Mouse (Mus musculus): ENCODE measurements at regions not wholly inside any gene's neighbourhood (a gene's known extent, or its start where the extent isn't known, plus 50 kb on each side); places are given as distances from the start of the nearest gene placed in this dataset.

GRCm38 (mm10) chr14:99749308-99750305 lies 451.1 kb downstream of the Klf5 start:
- Histone ChIP-seq H3K9ac (ENCODE audit: low read depth, low read length) (no peak overlapping the region), H3K27me3 (replicated peaks; ENCODE audit: control insufficient read depth, insufficient read depth, low read length) (no peaks in the 10 kb centered on the region), H3K4me3 (ENCODE audit: low read depth, low read length) (no peak overlapping the region), H3K4me1 (replicated peaks; ENCODE audit: control insufficient read depth, insufficient read depth, low read length) (no peaks in the 10 kb centered on the region), H3K27ac (ENCODE audit: low read depth, low read length) (no peak overlapping the region), H3K4me2 (replicated peaks; ENCODE audit: low read depth) (no peak overlapping the region), H3K9me3 (ENCODE audit: control insufficient read depth) (no peaks in the 10 kb centered on the region), H3K36me3 (ENCODE audit: control insufficient read depth, insufficient read depth) (no peaks in the 10 kb centered on the region)
- ATAC-seq = no peak
- TF ChIP-seq CTCF (IDR thresholded peaks at IDR 0.05; ENCODE audit: low read depth) = no peak
- 78% methylated on average over 12 of the region's 12 CpGs for WGBS

GRCm38 (mm10) chr14:99758045-99758444 lies 459.6 kb downstream of the Klf5 start:
- no peak for ATAC-seq
- WGBS = 51% methylated on average over 5 of the region's 5 CpGs
- H3K4me2 ChIP-seq (replicated peaks; ENCODE audit: low read depth) = no peak overlapping the region
- H3K27ac ChIP-seq (ENCODE audit: low read depth, low read length) = no peak overlapping the region
- H3K36me3 ChIP-seq (ENCODE audit: control insufficient read depth, insufficient read depth) = no peaks in the 10 kb centered on the region
- H3K9ac ChIP-seq (ENCODE audit: low read depth, low read length) = no peak overlapping the region
- H3K27me3 ChIP-seq (replicated peaks; ENCODE audit: control insufficient read depth, insufficient read depth, low read length) = no peaks in the 10 kb centered on the region
- no peaks in the 10 kb centered on the region for H3K4me1 ChIP-seq (replicated peaks; ENCODE audit: control insufficient read depth, insufficient read depth, low read length)
- no peaks in the 10 kb centered on the region for H3K9me3 ChIP-seq (ENCODE audit: control insufficient read depth)
- H3K4me3 ChIP-seq (ENCODE audit: low read depth, low read length) = no peak overlapping the region
- TF ChIP-seq CTCF (IDR thresholded peaks at IDR 0.05; ENCODE audit: low read depth) = no peak

- Histone ChIP-seq H3K27ac (ENCODE audit: low read depth, low read length) (no peak overlapping the region), H3K9me3 (ENCODE audit: control insufficient read depth) (no peaks in the 10 kb centered on the region), H3K27me3 (replicated peaks; ENCODE audit: control insufficient read depth, insufficient read depth, low read length) (no peaks in the 10 kb centered on the region), H3K9ac (ENCODE audit: low read depth, low read length) (no peak overlapping the region), H3K4me3 (ENCODE audit: low read depth, low read length) (no peak overlapping the region), H3K4me2 (replicated peaks; ENCODE audit: low read depth) (no peak overlapping the region), H3K36me3 (ENCODE audit: control insufficient read depth, insufficient read depth) (no peaks in the 10 kb centered on the region), H3K4me1 (replicated peaks; ENCODE audit: control insufficient read depth, insufficient read depth, low read length) (no peaks in the 10 kb centered on the region)
- ATAC-seq = peak; percentile 81
- TF ChIP-seq CTCF (IDR thresholded peaks at IDR 0.05; ENCODE audit: low read depth) = no peak
- whole genome bisulfite sequencing = 40% methylated on average over 3 of the region's 3 CpGs
Measured at GRCm38 (mm10) chr14:99763336-99763735, 464.8 kb downstream of the Klf5 start.

GRCm38 (mm10) chr14:99771009-99771408 lies 472.5 kb downstream of the Klf5 start:
- Histone ChIP-seq H3K9me3 (ENCODE audit: control insufficient read depth) (no peaks in the 10 kb centered on the region), H3K36me3 (ENCODE audit: control insufficient read depth, insufficient read depth) (no peaks in the 10 kb centered on the region), H3K4me1 (replicated peaks; ENCODE audit: control insufficient read depth, insufficient read depth, low read length) (no peaks in the 10 kb centered on the region), H3K4me3 (ENCODE audit: low read depth, low read length) (no peak overlapping the region), H3K27ac (ENCODE audit: low read depth, low read length) (no peak overlapping the region), H3K9ac (ENCODE audit: low read depth, low read length) (no peak overlapping the region), H3K4me2 (replicated peaks; ENCODE audit: low read depth) (no peak overlapping the region), H3K27me3 (replicated peaks; ENCODE audit: control insufficient read depth, insufficient read depth, low read length) (no peaks in the 10 kb centered on the region)
- WGBS = 27% methylated on average over 1 of the region's 1 CpGs
- TF ChIP-seq CTCF (IDR thresholded peaks at IDR 0.05; ENCODE audit: low read depth) = no peak
- ATAC-seq = peak; percentile 93

- no peak overlapping the region for H3K4me3 ChIP-seq (ENCODE audit: low read depth, low read length)
- peak overlapping the region; percentile 41 for H3K27ac ChIP-seq (ENCODE audit: low read depth, low read length)
- no peak for TF ChIP-seq CTCF (IDR thresholded peaks at IDR 0.05; ENCODE audit: low read depth)
- 20% methylated on average over 19 of the region's 19 CpGs for WGBS
- H3K9ac ChIP-seq (ENCODE audit: low read depth, low read length) = no peak overlapping the region
- no peaks in the 10 kb centered on the region for H3K9me3 ChIP-seq (ENCODE audit: control insufficient read depth)
- peak overlapping the region; percentile 49 for H3K4me2 ChIP-seq (replicated peaks; ENCODE audit: low read depth)
- no peaks in the 10 kb centered on the region for H3K36me3 ChIP-seq (ENCODE audit: control insufficient read depth, insufficient read depth)
- no peaks in the 10 kb centered on the region for H3K4me1 ChIP-seq (replicated peaks; ENCODE audit: control insufficient read depth, insufficient read depth, low read length)
- no peaks in the 10 kb centered on the region for H3K27me3 ChIP-seq (replicated peaks; ENCODE audit: control insufficient read depth, insufficient read depth, low read length)
- ATAC-seq = 0 out of 2 replicates have a peak, but pooled peaks have one; percentile 23
Measured at GRCm38 (mm10) chr14:99772774-99773423, 474.4 kb downstream of the Klf5 start.

- Histone ChIP-seq H3K4me1 (replicated peaks; ENCODE audit: control insufficient read depth, insufficient read depth, low read length) (no peaks in the 10 kb centered on the region), H3K9me3 (ENCODE audit: control insufficient read depth) (no peaks in the 10 kb centered on the region), H3K4me3 (ENCODE audit: low read depth, low read length) (no peak overlapping the region), H3K36me3 (ENCODE audit: control insufficient read depth, insufficient read depth) (no peaks in the 10 kb centered on the region), H3K27ac (ENCODE audit: low read depth, low read length) (peak overlapping the region; percentile 21; the same call in 1 of the 2 replicates), H3K9ac (ENCODE audit: low read depth, low read length) (no peak overlapping the region), H3K4me2 (replicated peaks; ENCODE audit: low read depth) (0 out of 2 replicates have a peak overlapping the region, but pooled peaks have one; percentile 38), H3K27me3 (replicated peaks; ENCODE audit: control insufficient read depth, insufficient read depth, low read length) (no peaks in the 10 kb centered on the region)
- TF ChIP-seq CTCF (IDR thresholded peaks at IDR 0.05; ENCODE audit: low read depth) = no peak
- peak; percentile 94 for ATAC-seq
- 15% methylated on average over 8 of the region's 8 CpGs for WGBS
Measured at GRCm38 (mm10) chr14:99778477-99778876, 480.0 kb downstream of the Klf5 start.

Measured in intestine, postnatal 0 days (tissue).